Mouse (Mus musculus) limb, embryonic 14.5 days (tissue): Measurements from ENCODE around the gene Mtcl1. TPM values are rescaled to one million over a fixed set of nuclear protein-coding genes. Genes with fewer than 3 reads are reported as not detected.

ENCODE experiments used
- ATAC-seq: fragments of 200-750 bp; cut with Nextera tagmentation; 2 replicates; pipeline ENCODE4 v1.8.0; 2017; ENCODE audit warnings: low read depth, moderate number of reproducible peaks, moderate TSS enrichment; ENCODE audit not compliant: low FRiP score
- DNase-seq: peaks from one replicate; pipeline ENCODE4 v3.0.0-alpha.2; 2015; ENCODE audit warnings: low spot score
- H3K27ac ChIP-seq: fragments of 300-500 bp; sonication (generic); replicated peaks from 2 replicates; pipeline ENCODE4 v1.5.1; 2014; ENCODE audit warnings: low read depth, mild to moderate bottlenecking, low read length, moderate library complexity, mixed read lengths
- H3K27me3 ChIP-seq: fragments of 300-500 bp; sonication (generic); 2 replicates; pipeline ENCODE4 v1.6.1; 2014; ENCODE audit warnings: low read length, mixed read lengths; ENCODE audit not compliant: control insufficient read depth, insufficient read depth
- H3K36me3 ChIP-seq: fragments of 300-500 bp; sonication (generic); 2 replicates; pipeline ENCODE4 v1.6.1; 2014; ENCODE audit warnings: mild to moderate bottlenecking, low read length, moderate library complexity, mixed read lengths; ENCODE audit not compliant: control insufficient read depth, insufficient read depth
- H3K4me1 ChIP-seq: fragments of 300-500 bp; sonication (generic); 2 replicates; pipeline ENCODE4 v1.6.1; 2014; ENCODE audit warnings: antibody characterized with exemption, low read length, mixed read lengths; ENCODE audit not compliant: control insufficient read depth, insufficient read depth
- H3K4me2 ChIP-seq: fragments of 300-500 bp; sonication (generic); replicated peaks from 2 replicates; pipeline ENCODE4 v1.6.1; 2014; ENCODE audit warnings: low read depth, mild to moderate bottlenecking, low read length, moderate library complexity; ENCODE audit not compliant: severe bottlenecking
- H3K4me3 ChIP-seq: fragments of 300-500 bp; sonication (generic); replicated peaks from 2 replicates; pipeline ENCODE4 v1.5.1; 2014; ENCODE audit warnings: low read length
- H3K9ac ChIP-seq: fragments of 300-500 bp; sonication (generic); 2 replicates; pipeline ENCODE4 v1.6.1; 2014; ENCODE audit warnings: mild to moderate bottlenecking, low read depth, low read length, moderate library complexity; ENCODE audit not compliant: severe bottlenecking
- H3K9me3 ChIP-seq: fragments of 300-500 bp; sonication (generic); 2 replicates; pipeline ENCODE4 v1.6.1; 2016; ENCODE audit warnings: low read length; ENCODE audit not compliant: control insufficient read depth
- POLR2A ChIP-seq: fragments of 200-500 bp; IDR thresholded peaks from 2 replicates; pipeline ENCODE4 v1.8.0; 2012; ENCODE audit warnings: inconsistent platforms, mild to moderate bottlenecking, moderate library complexity, borderline replicate concordance; ENCODE audit not compliant: insufficient read depth, insufficient read length; ENCODE audit errors: extremely low read depth
- WGBS: fragments of 180-500 bp; shearing (Covaris S2); extraction: QIAGEN DNeasy Blood & Tissue Kit; methylation state at CpG from one replicate; pipeline ENCODE4 v1.1.7; 2014; 5-methylcytosine and 5-hydroxymethylcytosine counted together
- polyA plus RNA-seq, 2 experiments: library from polyadenylated mRNA; depleted of rRNA in 1 of 2; stranded (reverse) in 1 of 2; unstranded in 1 of 2; fragments of >200 nt; fragmentation: Nextera tagmentation in 1 of 2; extraction: Ambion mirVana in 1 of 2; gene quantifications; 2 replicates each; pipeline versions ENCODE4 v1.2.1 to v1.2.3; 2012 to 2014

The Mtcl1 gene
- polyA plus RNA-seq, 2 experiments, result 5.3 to 6.7 TPM

DNA sequence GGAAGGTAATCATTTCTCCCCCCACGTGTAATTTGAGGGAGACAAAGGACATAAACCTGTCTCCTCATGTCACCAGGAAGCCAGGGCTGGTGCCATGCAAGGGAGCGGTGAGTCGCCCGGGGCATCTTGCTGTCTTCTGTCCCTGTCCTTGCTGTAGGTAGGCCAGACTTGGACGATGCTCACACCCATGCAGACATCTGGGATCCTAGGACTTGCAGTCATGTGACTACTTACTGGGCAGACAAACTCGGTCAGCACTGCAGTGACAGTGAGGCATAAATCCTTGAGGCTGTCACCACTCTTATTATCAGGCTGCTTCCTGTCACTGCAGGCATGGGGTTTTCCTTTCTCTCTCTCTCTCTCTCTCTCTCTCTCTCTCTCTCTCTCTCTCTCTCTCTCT lies 107.9 kb downstream of the Mtcl1 start:
- no peak for TF ChIP-seq POLR2A
- Histone ChIP-seq H3K4me2 (no peak overlapping the region), H3K27ac (no peak overlapping the region), H3K27me3 (no peaks in the 10 kb centered on the region), H3K9me3 (no peaks in the 10 kb centered on the region), H3K4me3 (no peak overlapping the region), H3K36me3 (peaks cover 13% of the 10 kb centered on the region), H3K9ac (no peak overlapping the region), H3K4me1 (no peaks in the 10 kb centered on the region)
- no peak for DNase-seq
- no peak for ATAC-seq
- 69% methylated on average over 6 of the region's 6 CpGs for WGBS

DNA sequence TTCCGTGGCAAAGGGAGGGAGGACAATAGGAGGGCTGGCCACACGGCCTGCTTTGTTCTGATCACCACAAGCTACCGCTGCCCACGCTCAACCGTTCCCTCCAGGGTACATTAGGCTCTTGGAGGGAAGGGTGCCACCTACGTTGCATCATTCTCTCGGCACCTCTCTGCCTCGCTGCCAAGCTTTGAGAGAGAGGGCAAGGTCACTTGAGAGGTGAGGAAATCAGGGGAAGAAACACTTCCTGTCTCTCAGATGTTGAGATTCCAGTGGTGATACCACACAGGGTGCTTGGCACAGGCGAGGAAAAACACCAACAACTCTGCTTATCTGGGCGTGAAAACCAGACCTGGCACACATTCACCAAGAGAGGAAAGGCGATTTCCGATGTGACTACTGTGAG lies 108.8 kb downstream of the Mtcl1 start:
- no peak for TF ChIP-seq POLR2A
- DNase-seq, result no peak
- H3K27me3 ChIP-seq, result no peaks in the 10 kb centered on the region
- H3K36me3 ChIP-seq, result peaks cover 13% of the 10 kb centered on the region
- 84% methylated on average over 12 of the region's 12 CpGs for WGBS
- H3K9me3 ChIP-seq, result no peaks in the 10 kb centered on the region
- no peak overlapping the region for H3K27ac ChIP-seq
- no peak for ATAC-seq
- H3K9ac ChIP-seq, result no peak overlapping the region
- H3K4me2 ChIP-seq, result no peak overlapping the region
- H3K4me1 ChIP-seq, result no peaks in the 10 kb centered on the region
- H3K4me3 ChIP-seq, result no peak overlapping the region

DNA sequence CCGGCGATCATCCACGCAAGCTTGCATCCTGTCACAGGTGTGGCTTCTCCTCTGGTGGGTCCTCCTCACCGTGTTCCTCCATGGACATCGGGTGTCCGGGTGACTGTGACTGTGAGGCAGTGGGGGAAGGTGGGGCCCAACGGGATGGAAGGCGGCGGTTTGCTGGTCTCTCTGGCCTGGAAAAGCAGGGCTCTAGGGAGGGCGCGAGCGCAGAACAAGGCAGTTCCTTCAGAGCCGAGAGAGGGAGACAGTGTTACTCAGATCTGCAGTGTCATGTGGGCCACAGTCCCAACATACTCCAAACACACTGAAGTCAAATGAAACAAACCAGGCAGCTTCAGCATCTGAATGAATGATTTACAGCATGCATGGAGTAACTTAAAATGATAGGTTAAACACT lies 111.6 kb downstream of the Mtcl1 start:
- H3K4me1 ChIP-seq, result no peaks in the 10 kb centered on the region
- H3K9me3 ChIP-seq, result no peaks in the 10 kb centered on the region
- TF ChIP-seq POLR2A, result no peak
- H3K27ac ChIP-seq, result no peak overlapping the region
- ATAC-seq, result no peak
- peaks cover 3% of the 10 kb centered on the region; the same call in 1 of the 2 replicates for H3K36me3 ChIP-seq
- 90% methylated on average over 13 of the region's 13 CpGs for WGBS
- DNase-seq, result no peak
- H3K27me3 ChIP-seq, result no peaks in the 10 kb centered on the region
- no peak overlapping the region for H3K9ac ChIP-seq
- H3K4me2 ChIP-seq, result no peak overlapping the region
- no peak overlapping the region for H3K4me3 ChIP-seq

DNA sequence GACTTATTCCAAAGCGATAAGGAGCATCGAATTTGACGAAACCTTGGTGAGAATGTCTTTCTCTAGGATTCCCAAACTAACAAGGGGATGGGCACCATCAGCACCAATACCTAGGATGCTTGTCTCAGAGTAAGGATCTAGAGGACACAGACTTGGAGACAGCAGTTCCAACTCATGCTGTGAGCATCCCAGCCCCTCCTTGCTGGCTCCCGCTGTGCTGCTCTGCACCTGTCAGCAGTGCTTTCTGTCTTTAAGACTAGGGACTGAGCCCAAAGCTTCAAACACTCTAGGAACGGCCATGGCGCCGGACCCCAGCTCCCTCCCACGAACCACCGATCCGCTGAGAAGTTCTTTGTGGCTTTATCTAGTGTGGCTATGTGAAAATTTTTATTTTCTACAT lies 114.0 kb downstream of the Mtcl1 start:
- Histone ChIP-seq H3K9me3 (no peaks in the 10 kb centered on the region), H3K4me1 (no peaks in the 10 kb centered on the region), H3K36me3 (no peaks in the 10 kb centered on the region), H3K9ac (no peak overlapping the region), H3K4me3 (no peak overlapping the region), H3K4me2 (no peak overlapping the region), H3K27ac (no peak overlapping the region), H3K27me3 (no peaks in the 10 kb centered on the region)
- DNase-seq (no peak), ATAC-seq (no peak)
- TF ChIP-seq POLR2A, result no peak
- 93% methylated on average over 10 of the region's 10 CpGs for WGBS

DNA sequence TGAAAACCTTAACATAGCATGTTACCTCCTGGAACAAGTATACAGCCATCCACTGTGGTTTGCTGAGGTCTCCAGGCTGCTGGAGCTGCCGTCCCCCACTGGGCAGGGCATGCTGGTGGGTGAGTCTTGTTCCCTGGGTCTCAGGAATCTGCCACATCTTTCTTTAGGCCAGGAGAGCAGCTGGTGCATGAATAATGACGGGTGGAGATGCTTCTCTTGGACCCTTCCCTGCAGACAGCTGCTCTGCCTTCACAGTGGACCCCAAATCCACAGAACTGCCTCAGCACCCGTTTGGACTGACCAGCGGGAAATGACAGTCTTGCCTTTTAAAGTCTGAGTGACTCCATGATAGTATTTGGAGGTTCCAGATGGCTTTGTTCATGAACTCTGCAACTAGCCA lies 114.7 kb downstream of the Mtcl1 start:
- H3K36me3 ChIP-seq, result no peaks in the 10 kb centered on the region
- H3K4me1 ChIP-seq, result no peaks in the 10 kb centered on the region
- H3K4me3 ChIP-seq, result no peak overlapping the region
- H3K27ac ChIP-seq, result no peak overlapping the region
- H3K27me3 ChIP-seq, result no peaks in the 10 kb centered on the region
- ATAC-seq (no peak), DNase-seq (no peak)
- no peak overlapping the region for H3K9ac ChIP-seq
- TF ChIP-seq POLR2A, result no peak
- no peaks in the 10 kb centered on the region for H3K9me3 ChIP-seq
- no peak overlapping the region for H3K4me2 ChIP-seq
- 59% methylated on average over 4 of the region's 4 CpGs for WGBS

DNA sequence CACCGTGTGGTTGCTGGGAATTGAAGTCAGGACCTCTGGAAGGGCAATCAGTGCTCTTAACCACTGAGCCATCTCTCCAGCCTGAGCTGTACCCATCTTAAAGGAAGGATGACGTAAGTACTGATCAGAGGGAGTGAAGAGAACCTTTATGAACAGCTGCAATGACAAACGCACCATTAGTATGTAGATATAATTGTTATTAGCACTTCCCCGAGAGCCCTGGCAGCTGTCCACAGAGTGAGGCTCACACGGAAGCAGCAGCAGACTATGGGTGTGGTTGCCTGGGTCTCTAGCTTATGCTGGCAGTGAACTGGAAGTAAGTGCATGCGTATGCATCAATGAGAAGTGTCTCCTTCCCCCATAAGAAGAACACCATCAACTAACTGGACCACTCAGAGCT lies 118.3 kb downstream of the Mtcl1 start:
- WGBS, result 72% methylated on average over 6 of the region's 6 CpGs
- H3K9ac ChIP-seq, result no peak overlapping the region
- H3K4me3 ChIP-seq, result no peak overlapping the region
- DNase-seq (no peak), ATAC-seq (no peak)
- H3K9me3 ChIP-seq, result no peaks in the 10 kb centered on the region
- H3K27me3 ChIP-seq, result no peaks in the 10 kb centered on the region
- no peak overlapping the region for H3K4me2 ChIP-seq
- H3K27ac ChIP-seq, result no peak overlapping the region
- TF ChIP-seq POLR2A, result no peak
- no peaks in the 10 kb centered on the region for H3K36me3 ChIP-seq
- H3K4me1 ChIP-seq, result no peaks in the 10 kb centered on the region
